7 mouse cellular contexts compared by ENCODE assay signal in genomic region chr8:121687455-121688161, GRCm38 (mm10). TPM values are rescaled to one million over a fixed set of nuclear protein-coding genes. Genes with fewer than 3 reads are reported as not detected.
DNase-seq lines count a peak whose midpoint lies in the region; TF ChIP-seq lines count a peak whose summit lies in the region.

No protein-coding gene starts in this region.

- H3K9me3 ChIP-seq in hindbrain, embryonic 10.5 days = no peaks in the 10 kb centered on the region
- H3K9me3 ChIP-seq in limb, embryonic 10.5 days (replicated peaks) = no peaks in the 10 kb centered on the region

- WGBS in hindbrain, embryonic 10.5 days = 52% methylated on average over 14 of the region's 14 CpGs
- 64% methylated on average over 14 of the region's 14 CpGs for WGBS in limb, embryonic 10.5 days

- no peaks in the 10 kb centered on the region for H3K36me3 ChIP-seq in hindbrain, embryonic 10.5 days
- no peaks in the 10 kb centered on the region for H3K36me3 ChIP-seq in limb, embryonic 10.5 days

- peaks cover 32% of the 10 kb centered on the region for H3K4me1 ChIP-seq in hindbrain, embryonic 10.5 days (replicated peaks)
- H3K4me1 ChIP-seq in limb, embryonic 10.5 days = peaks cover 21% of the 10 kb centered on the region

- H3K27me3 ChIP-seq in hindbrain, embryonic 10.5 days (ENCODE audit: insufficient read depth, poor library complexity, severe bottlenecking) = 0 out of 2 replicates have a peak, but pooled peaks cover 3% of the 10 kb centered on the region
- H3K27me3 ChIP-seq in limb, embryonic 10.5 days (ENCODE audit: low read depth, poor library complexity, severe bottlenecking) = no peaks in the 10 kb centered on the region

- no peak for TF ChIP-seq POLR2A in brain, embryonic 14.5 days (IDR thresholded peaks at IDR 0.05; ENCODE audit: borderline replicate concordance, extremely low read depth, insufficient read depth, insufficient read length, poor library complexity, severe bottlenecking)

- no peak overlapping the region for H3K4me3 ChIP-seq in hindbrain, embryonic 10.5 days
- no peak overlapping the region for H3K4me3 ChIP-seq in limb, embryonic 10.5 days

- no peak overlapping the region; the same call in 1 of the 2 replicates for H3K27ac ChIP-seq in hindbrain, embryonic 10.5 days
- H3K27ac ChIP-seq in limb, embryonic 10.5 days = 0 out of 2 replicates have a peak overlapping the region, but pooled peaks have one; percentile 1

- peak; percentile 71 for DNase-seq in MN1 (ENCODE audit: low spot score)
- DNase-seq in brain, embryonic 14.5 days (ENCODE audit: low read depth) = peak; percentile 86
- peak; percentile 37 for DNase-seq in hindbrain, embryonic 10.5 days (ENCODE audit: low spot score)
- no peak for DNase-seq in limb, embryonic 10.5 days (ENCODE audit: low spot score)
- no peak for DNase-seq in ovary, adult 18-20 months (ENCODE audit: low spot score)
- no peak for DNase-seq in gastrocnemius, adult 18-20 months (ENCODE audit: low spot score)
- DNase-seq in kidney, postnatal 36 days = no peak

- TF ChIP-seq CTCF in brain, embryonic 14.5 days (IDR thresholded peaks at IDR 0.05; ENCODE audit: borderline replicate concordance, extremely low read depth, insufficient read depth, insufficient read length) = no peak

RNA-seq across cellular contexts. Expression of gene Zcchc14, which starts 34.9 kb away (rescaled TPM):
- polyA plus RNA-seq in brain, embryonic 14.5 days (2012; rRNA removed) = 66.6 and 84.4 TPM in 2 replicates
- polyA plus RNA-seq in hindbrain, embryonic 10.5 days (2016; fragmentation: Nextera tagmentation; extraction: Ambion mirVana) = 14.6 and 17.3 TPM in 2 replicates
- polyA plus RNA-seq in limb, embryonic 10.5 days (2016; fragmentation: Nextera tagmentation; extraction: Ambion mirVana) = 13.8 and 15.2 TPM in 2 replicates
- total RNA-seq in gastrocnemius, adult 18-20 months (2021) = 10 to 100 TPM; 15.6 to 17.1 TPM

RNA-seq across cellular contexts. Expression of gene Jph3, which starts 41.8 kb away (rescaled TPM):
- polyA plus RNA-seq in brain, embryonic 14.5 days (2012; rRNA removed) = 28.7 and 57.2 TPM in 2 replicates
- 10.1 and 22.4 TPM in 2 replicates for polyA plus RNA-seq in hindbrain, embryonic 10.5 days (2016; fragmentation: Nextera tagmentation; extraction: Ambion mirVana)
- 0.65 and 0.69 TPM in 2 replicates for polyA plus RNA-seq in limb, embryonic 10.5 days (2016; fragmentation: Nextera tagmentation; extraction: Ambion mirVana)
- total RNA-seq in gastrocnemius, adult 18-20 months (2021) = under 1 TPM in 1 of 2 experiments, not detected in 1; 0.07 TPM

Comparison
In these comparisons a context has a peak if more than half of its experiments do, and no peak if none do; other contexts are left out.
1. DNase-seq: peak in MN1 (single experiment), brain, embryonic 14.5 days (single experiment) and hindbrain, embryonic 10.5 days (single experiment); none in limb, embryonic 10.5 days (single experiment), ovary, adult 18-20 months (single experiment), gastrocnemius, adult 18-20 months (single experiment) and kidney, postnatal 36 days (0 of 2).